Mouse (Mus musculus): ENCODE measurements around the gene Krt31.

- TF ChIP-seq CTCF (IDR thresholded peaks at IDR 0.05; ENCODE audit: borderline replicate concordance, insufficient read depth, low read length) (no peak), POLR2A (IDR thresholded peaks at IDR 0.05; ENCODE audit: low read depth, low read length) (no peak)
These were observed 8.5 kb upstream of the Krt31 start for GRCm38 (mm10) chr11:100058875-100059274.

All from embryonic fibroblast, embryonic 13.5 days (primary cell).